Mouse (Mus musculus): Measurements from ENCODE around the gene Fbxo22.

GRCm38 (mm10) chr9:55253849-55254248 is 45.1 kb downstream of the Fbxo22 start:
- TF ChIP-seq EP300 (IDR thresholded peaks at IDR 0.05) = no peak
- no peak for TF ChIP-seq CTCF (IDR thresholded peaks at IDR 0.05)
